Mouse (Mus musculus): ENCODE measurements around the gene Josd2. TPM values are rescaled to one million over a fixed set of nuclear protein-coding genes. Genes with fewer than 3 reads are reported as not detected.

Gene Josd2
- polyA plus RNA-seq, 1 experiment from 2014 or later = 42.5 TPM

DNA sequence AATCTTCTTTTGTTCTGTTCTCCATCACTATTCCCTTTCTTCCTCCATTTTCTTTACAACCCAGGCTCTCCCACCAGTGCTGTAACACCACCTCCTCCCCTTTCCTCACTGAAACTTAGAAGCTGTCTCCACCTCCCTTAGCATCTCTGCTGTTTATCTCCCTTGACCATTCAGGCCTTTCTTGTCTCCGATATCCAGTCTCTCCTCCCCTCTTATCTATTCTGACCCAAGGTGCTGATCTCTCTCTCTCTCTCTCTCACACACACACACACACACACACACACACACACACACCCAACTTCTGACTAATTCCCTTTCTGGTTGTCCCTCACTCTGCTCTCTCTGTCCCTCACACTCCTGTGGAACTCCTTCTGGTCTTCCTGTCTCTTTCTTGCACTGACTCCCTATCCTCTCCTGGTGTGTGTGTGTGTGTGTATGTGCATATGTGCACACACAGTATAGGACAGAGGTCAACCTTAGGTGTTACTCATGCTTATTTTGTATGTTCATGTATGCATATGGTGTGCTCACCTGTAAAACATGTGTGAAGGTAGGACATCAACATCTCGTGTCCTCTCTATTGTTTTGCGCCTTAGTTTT, 15.2 kb downstream of the Josd2 start:
- H3K4me1 ChIP-seq (ENCODE audit: control insufficient read depth, insufficient read depth, low read depth, low read length) = peaks cover 4% of the 10 kb centered on the region; the same call in 1 of the 2 replicates
- H3K4me2 ChIP-seq (ENCODE audit: low read length) = no peak overlapping the region
- no peak overlapping the region for H3K27ac ChIP-seq (ENCODE audit: low read depth, low read length)
- H3K9ac ChIP-seq (ENCODE audit: low read depth, low read length) = no peak overlapping the region
- WGBS = 77% methylated on average over 3 of the region's 3 CpGs
- no peaks in the 10 kb centered on the region for H3K36me3 ChIP-seq (ENCODE audit: control insufficient read depth, insufficient read depth, low read length)
- peaks cover 2% of the 10 kb centered on the region for H3K27me3 ChIP-seq (replicated peaks; ENCODE audit: control insufficient read depth, insufficient read depth, low read length)
- no peaks in the 10 kb centered on the region for H3K9me3 ChIP-seq (ENCODE audit: control insufficient read depth, low read length)
- ATAC-seq = no peak
- no peak overlapping the region for H3K4me3 ChIP-seq (ENCODE audit: low read length)

DNA sequence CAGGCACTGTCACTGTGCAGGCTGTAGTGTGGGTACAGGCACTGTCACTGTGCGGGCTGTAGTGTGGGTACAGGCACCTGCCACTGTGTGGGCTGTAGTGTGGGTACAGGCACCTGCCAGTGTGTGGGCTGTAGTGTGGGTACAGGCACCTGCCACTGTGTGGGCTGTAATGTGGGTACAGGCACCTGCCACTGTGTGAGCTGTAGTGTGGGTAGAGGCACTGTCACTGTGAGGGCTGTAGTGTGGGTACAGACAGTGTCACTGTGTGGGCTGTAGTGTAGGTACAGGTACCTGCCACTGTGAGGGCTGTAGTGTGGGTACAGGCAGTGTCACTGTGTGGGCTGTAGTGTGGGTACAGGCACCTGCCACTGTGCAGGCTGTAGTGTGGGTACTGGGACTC, 16.3 kb downstream of the Josd2 start:
- ATAC-seq = no peak
- Histone ChIP-seq H3K4me2 (ENCODE audit: low read length) (no peak overlapping the region), H3K27me3 (replicated peaks; ENCODE audit: control insufficient read depth, insufficient read depth, low read length) (peaks cover 2% of the 10 kb centered on the region; the same call in 1 of the 2 replicates), H3K4me3 (ENCODE audit: low read length) (no peak overlapping the region), H3K4me1 (ENCODE audit: control insufficient read depth, insufficient read depth, low read depth, low read length) (peaks cover 4% of the 10 kb centered on the region; the same call in 1 of the 2 replicates), H3K9me3 (ENCODE audit: control insufficient read depth, low read length) (no peaks in the 10 kb centered on the region), H3K36me3 (ENCODE audit: control insufficient read depth, insufficient read depth, low read length) (peaks cover 5% of the 10 kb centered on the region; the same call in 1 of the 2 replicates), H3K9ac (ENCODE audit: low read depth, low read length) (no peak overlapping the region), H3K27ac (ENCODE audit: low read depth, low read length) (no peak overlapping the region)
- 100% methylated on average over 1 of the region's 1 CpGs for WGBS

DNA sequence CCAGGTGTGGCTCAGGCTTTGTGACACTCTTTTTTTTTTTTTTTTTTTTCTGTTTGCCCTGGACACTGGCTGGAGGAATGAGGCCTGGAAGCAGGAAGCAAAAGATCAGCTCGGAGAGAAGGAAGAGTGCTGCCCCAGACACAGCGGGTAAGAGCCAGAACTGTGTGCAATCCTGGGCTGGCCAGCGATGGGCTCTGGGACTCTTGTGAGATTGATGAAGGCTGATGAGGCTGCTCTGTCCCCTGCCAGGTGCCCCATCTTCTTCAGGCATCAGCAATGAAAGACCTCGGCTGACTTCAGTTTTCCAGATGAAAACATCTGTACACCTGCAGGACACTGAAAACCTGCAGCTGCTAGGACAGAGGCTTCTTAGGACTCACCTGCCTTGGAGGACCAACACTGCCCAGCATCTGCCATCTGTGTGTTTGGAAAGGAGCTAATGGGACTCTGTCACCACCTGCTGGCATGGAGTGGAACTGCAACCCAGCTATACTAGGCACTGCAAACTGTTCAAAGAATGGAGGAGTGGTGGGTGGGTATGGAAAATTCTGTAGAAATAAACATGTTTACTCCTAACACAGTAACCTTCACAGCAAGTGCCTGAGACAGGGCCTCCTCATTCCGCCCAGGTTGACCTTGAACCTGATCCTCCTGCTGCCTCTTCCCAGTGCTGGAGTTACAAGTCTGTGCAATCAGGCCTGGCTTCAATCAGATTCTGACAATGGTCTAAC, 17.2 kb downstream of the Josd2 start:
- no peaks in the 10 kb centered on the region; the same call in 1 of the 2 replicates for H3K27me3 ChIP-seq (replicated peaks; ENCODE audit: control insufficient read depth, insufficient read depth, low read length)
- H3K27ac ChIP-seq (ENCODE audit: low read depth, low read length) = no peak overlapping the region
- peaks cover 7% of the 10 kb centered on the region; the same call in 1 of the 2 replicates for H3K36me3 ChIP-seq (ENCODE audit: control insufficient read depth, insufficient read depth, low read length)
- H3K9me3 ChIP-seq (ENCODE audit: control insufficient read depth, low read length) = no peaks in the 10 kb centered on the region
- peak; percentile 82 for ATAC-seq
- no peak overlapping the region for H3K4me3 ChIP-seq (ENCODE audit: low read length)
- H3K4me1 ChIP-seq (ENCODE audit: control insufficient read depth, insufficient read depth, low read depth, low read length) = peaks cover 4% of the 10 kb centered on the region; the same call in 1 of the 2 replicates
- H3K9ac ChIP-seq (ENCODE audit: low read depth, low read length) = no peak overlapping the region
- 38% methylated on average over 5 of the region's 5 CpGs for WGBS
- no peak overlapping the region for H3K4me2 ChIP-seq (ENCODE audit: low read length)

- no peak overlapping the region for H3K27ac ChIP-seq (ENCODE audit: low read depth, low read length)
- WGBS = 65% methylated on average over 6 of the region's 7 CpGs
- no peak; the same call in 1 of the 2 replicates for ATAC-seq
- H3K27me3 ChIP-seq (replicated peaks; ENCODE audit: control insufficient read depth, insufficient read depth, low read length) = no peaks in the 10 kb centered on the region; the same call in 1 of the 2 replicates
- H3K4me2 ChIP-seq (ENCODE audit: low read length) = no peak overlapping the region
- H3K9ac ChIP-seq (ENCODE audit: low read depth, low read length) = no peak overlapping the region
- peaks cover 13% of the 10 kb centered on the region; the same call in 1 of the 2 replicates for H3K36me3 ChIP-seq (ENCODE audit: control insufficient read depth, insufficient read depth, low read length)
- no peaks in the 10 kb centered on the region for H3K9me3 ChIP-seq (ENCODE audit: control insufficient read depth, low read length)
- peaks cover 4% of the 10 kb centered on the region; the same call in 1 of the 2 replicates for H3K4me1 ChIP-seq (ENCODE audit: control insufficient read depth, insufficient read depth, low read depth, low read length)
- no peak overlapping the region for H3K4me3 ChIP-seq (ENCODE audit: low read length)
Measured at GRCm38 (mm10) chr7:44485572-44486195, 17.9 kb downstream of the Josd2 start.

GRCm38 (mm10) chr7:44486927-44487575, 19.3 kb downstream of the Josd2 start:
- no peak overlapping the region for H3K4me2 ChIP-seq (ENCODE audit: low read length)
- H3K4me3 ChIP-seq (ENCODE audit: low read length) = no peak overlapping the region
- no peak for ATAC-seq
- H3K9ac ChIP-seq (ENCODE audit: low read depth, low read length) = peak overlapping the region; percentile 35; the same call in 1 of the 2 replicates
- H3K9me3 ChIP-seq (ENCODE audit: control insufficient read depth, low read length) = no peaks in the 10 kb centered on the region
- H3K27me3 ChIP-seq (replicated peaks; ENCODE audit: control insufficient read depth, insufficient read depth, low read length) = no peaks in the 10 kb centered on the region
- WGBS = 60% methylated on average over 13 of the region's 13 CpGs
- peaks cover 25% of the 10 kb centered on the region for H3K36me3 ChIP-seq (ENCODE audit: control insufficient read depth, insufficient read depth, low read length)
- H3K27ac ChIP-seq (ENCODE audit: low read depth, low read length) = peak overlapping the region; percentile 18
- peaks cover 4% of the 10 kb centered on the region; the same call in 1 of the 2 replicates for H3K4me1 ChIP-seq (ENCODE audit: control insufficient read depth, insufficient read depth, low read depth, low read length)

DNA sequence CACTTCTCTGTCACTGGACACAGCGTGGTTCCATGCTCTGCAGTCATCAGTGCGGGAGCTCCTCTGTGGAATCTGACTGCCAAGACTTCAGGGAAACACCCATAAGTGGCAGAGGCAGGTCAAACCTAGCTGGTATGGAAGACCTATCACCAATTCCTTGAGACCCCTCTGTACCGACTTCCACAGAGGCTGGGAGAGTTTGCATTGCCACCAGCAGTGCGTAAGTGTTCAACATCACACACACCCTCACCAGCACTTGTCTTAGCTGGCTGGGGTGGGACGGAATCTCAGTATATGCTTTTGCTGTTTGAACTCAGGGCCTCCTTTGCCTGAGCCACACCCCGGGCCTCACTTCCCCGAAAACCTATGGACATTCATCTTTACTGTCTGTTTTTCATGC, 20.2 kb downstream of the Josd2 start:
- H3K4me1 ChIP-seq (ENCODE audit: control insufficient read depth, insufficient read depth, low read depth, low read length) = peaks cover 4% of the 10 kb centered on the region; the same call in 1 of the 2 replicates
- no peaks in the 10 kb centered on the region for H3K27me3 ChIP-seq (replicated peaks; ENCODE audit: control insufficient read depth, insufficient read depth, low read length)
- 87% methylated on average over 7 of the region's 7 CpGs for WGBS
- H3K4me2 ChIP-seq (ENCODE audit: low read length) = no peak overlapping the region
- no peak overlapping the region for H3K9ac ChIP-seq (ENCODE audit: low read depth, low read length)
- no peak overlapping the region for H3K4me3 ChIP-seq (ENCODE audit: low read length)
- ATAC-seq = no peak
- H3K27ac ChIP-seq (ENCODE audit: low read depth, low read length) = no peak overlapping the region
- H3K36me3 ChIP-seq (ENCODE audit: control insufficient read depth, insufficient read depth, low read length) = peaks cover 31% of the 10 kb centered on the region
- no peaks in the 10 kb centered on the region for H3K9me3 ChIP-seq (ENCODE audit: control insufficient read depth, low read length)

DNA sequence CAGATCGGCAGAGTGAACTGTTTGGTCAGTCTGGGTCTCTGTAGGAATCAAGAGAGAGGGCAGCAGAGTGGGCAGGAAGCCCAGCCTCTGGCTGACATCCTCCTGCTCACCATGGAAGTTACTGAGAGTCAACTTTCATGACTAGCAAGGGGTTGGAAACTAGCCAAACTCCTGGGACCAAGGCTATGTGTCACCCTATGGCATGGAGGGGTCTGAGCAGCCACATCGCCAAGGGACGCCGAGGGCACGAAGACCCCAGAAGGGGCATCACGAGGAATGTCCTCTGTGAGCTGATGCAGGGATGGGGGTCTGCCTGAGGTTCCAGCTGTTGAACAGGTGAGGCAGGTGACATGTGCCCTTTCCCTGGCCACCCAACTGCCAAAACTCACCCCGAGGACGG, 20.8 kb downstream of the Josd2 start:
- Histone ChIP-seq H3K27ac (ENCODE audit: low read depth, low read length) (no peak overlapping the region), H3K36me3 (ENCODE audit: control insufficient read depth, insufficient read depth, low read length) (peaks cover 31% of the 10 kb centered on the region), H3K9me3 (ENCODE audit: control insufficient read depth, low read length) (no peaks in the 10 kb centered on the region), H3K9ac (ENCODE audit: low read depth, low read length) (no peak overlapping the region), H3K4me3 (ENCODE audit: low read length) (no peak overlapping the region), H3K4me2 (ENCODE audit: low read length) (no peak overlapping the region), H3K27me3 (replicated peaks; ENCODE audit: control insufficient read depth, insufficient read depth, low read length) (no peaks in the 10 kb centered on the region), H3K4me1 (ENCODE audit: control insufficient read depth, insufficient read depth, low read depth, low read length) (peaks cover 4% of the 10 kb centered on the region; the same call in 1 of the 2 replicates)
- no peak for ATAC-seq
- WGBS = 94% methylated on average over 8 of the region's 8 CpGs

DNA sequence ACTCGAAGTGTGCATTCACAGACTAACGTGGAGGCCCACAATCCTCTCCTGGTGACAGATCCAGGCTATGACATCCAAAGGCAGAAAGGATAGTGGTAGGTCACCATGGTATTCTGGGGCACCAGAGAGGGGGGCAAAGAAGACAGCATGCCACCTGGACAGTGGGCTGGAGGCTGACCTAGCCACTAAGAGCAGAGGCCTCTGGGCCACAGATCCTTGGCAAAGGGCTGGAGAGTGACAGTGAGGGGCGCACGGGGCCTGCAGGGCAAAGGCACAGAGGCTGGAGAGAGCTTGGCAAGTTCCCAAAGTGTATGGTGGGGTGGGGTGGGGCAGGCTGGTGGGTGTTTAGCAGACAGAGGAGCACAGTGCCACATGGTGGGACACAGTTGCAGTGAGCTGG, 22.5 kb downstream of the Josd2 start:
- H3K27me3 ChIP-seq (replicated peaks; ENCODE audit: control insufficient read depth, insufficient read depth, low read length) = no peaks in the 10 kb centered on the region
- peaks cover 12% of the 10 kb centered on the region for H3K4me1 ChIP-seq (ENCODE audit: control insufficient read depth, insufficient read depth, low read depth, low read length)
- H3K9ac ChIP-seq (ENCODE audit: low read depth, low read length) = no peak overlapping the region
- no peaks in the 10 kb centered on the region for H3K9me3 ChIP-seq (ENCODE audit: control insufficient read depth, low read length)
- 77% methylated on average over 4 of the region's 4 CpGs for WGBS
- ATAC-seq = no peak
- H3K4me2 ChIP-seq (ENCODE audit: low read length) = no peak overlapping the region
- H3K4me3 ChIP-seq (ENCODE audit: low read length) = no peak overlapping the region
- H3K27ac ChIP-seq (ENCODE audit: low read depth, low read length) = no peak overlapping the region
- peaks cover 33% of the 10 kb centered on the region for H3K36me3 ChIP-seq (ENCODE audit: control insufficient read depth, insufficient read depth, low read length)

All from hindbrain, embryonic 16.5 days (tissue).